Mouse (Mus musculus) forebrain, postnatal 0 days (tissue): Measurements from ENCODE around the gene Ugt2b35. TPM values are rescaled to one million over a fixed set of nuclear protein-coding genes. Genes with fewer than 3 reads are reported as not detected.

Experiments used
- ATAC-seq: fragments of 200-750 bp; cut with Nextera tagmentation; 2 replicates; pipeline ENCODE4 v1.8.0; 2017; ENCODE audit warnings: mild to moderate bottlenecking, moderate library complexity
- DNase-seq: peaks from one replicate; pipeline ENCODE4 v3.0.0-alpha.2; 2015
- H3K27ac ChIP-seq: fragments of 300-500 bp; sonication (generic); 2 replicates; pipeline ENCODE4 v1.5.1; 2014; ENCODE audit warnings: low read depth, mild to moderate bottlenecking, antibody characterized with exemption, low read length, moderate library complexity, mixed read lengths
- H3K27me3 ChIP-seq: fragments of 300-500 bp; sonication (generic); 2 replicates; pipeline ENCODE4 v1.6.1; 2014; ENCODE audit warnings: mild to moderate bottlenecking, low read length, mixed read lengths; ENCODE audit not compliant: insufficient read depth
- H3K36me3 ChIP-seq: fragments of 300-500 bp; sonication (generic); 2 replicates; pipeline ENCODE4 v1.6.1; 2014; ENCODE audit warnings: mild to moderate bottlenecking, moderate library complexity; ENCODE audit not compliant: insufficient read depth
- H3K4me1 ChIP-seq: fragments of 300-500 bp; sonication (generic); 2 replicates; pipeline ENCODE4 v1.6.1; 2014; ENCODE audit warnings: antibody characterized with exemption; ENCODE audit not compliant: insufficient read depth
- H3K4me2 ChIP-seq: fragments of 300-500 bp; sonication (generic); 2 replicates; pipeline ENCODE4 v1.6.1; 2014; ENCODE audit warnings: low read depth, mild to moderate bottlenecking, moderate library complexity
- H3K4me3 ChIP-seq: fragments of 300-500 bp; sonication (generic); 2 replicates; pipeline ENCODE4 v1.5.1; 2014; ENCODE audit warnings: low read depth, low read length, mixed read lengths
- H3K9ac ChIP-seq: fragments of 300-500 bp; sonication (generic); 2 replicates; pipeline ENCODE4 v1.6.1; 2014; ENCODE audit warnings: mild to moderate bottlenecking
- H3K9me3 ChIP-seq: fragments of 300-500 bp; sonication (generic); 2 replicates; pipeline ENCODE4 v1.6.1; 2016; ENCODE audit warnings: low read length
- CTCF ChIP-seq: sonication (generic); IDR thresholded peaks from 2 replicates; pipeline ENCODE4 v1.5.1; 2016; ENCODE audit warnings: antibody characterized with exemption, control low read depth, low read depth
- WGBS: fragments of 180-500 bp; shearing (Covaris S2); extraction: QIAGEN DNeasy Blood & Tissue Kit; methylation state at CpG from one replicate; pipeline ENCODE4 v1.1.7; 2014; 5-methylcytosine and 5-hydroxymethylcytosine counted together
- polyA plus RNA-seq: library from polyadenylated mRNA; unstranded; fragments of >200 nt; fragmentation: Nextera tagmentation; extraction: Ambion mirVana; gene quantifications from 2 replicates; pipeline ENCODE4 v1.2.1, GENCODE M21; 2015
- total RNA-seq: library from RNA; depleted of rRNA; stranded (reverse); fragments of >200 nt; gene quantifications from 2 replicates; pipeline ENCODE4 v1.2.3, GENCODE M21; 2014; rRNA removed

Ugt2b35 gene
- total and polyA plus RNA-seq, 2 experiments from 2014 or later, result not detected

- Histone ChIP-seq H3K4me1 (no peaks in the 10 kb centered on the region), H3K27me3 (no peaks in the 10 kb centered on the region), H3K4me2 (no peak overlapping the region), H3K36me3 (no peaks in the 10 kb centered on the region), H3K9me3 (no peaks in the 10 kb centered on the region), H3K27ac (no peak overlapping the region), H3K9ac (no peak overlapping the region), H3K4me3 (no peak overlapping the region)
- DNase-seq (no peak), ATAC-seq (no peak)
- TF ChIP-seq CTCF, result no peak
- WGBS, result 90% methylated on average over 3 of the region's 3 CpGs
Observed at GRCm38 (mm10) chr5:87027359-87027758, 26.7 kb downstream of the Ugt2b35 start.

GRCm38 (mm10) chr5:87030624-87031023 lies 30.0 kb downstream of the Ugt2b35 start:
- no peaks in the 10 kb centered on the region for H3K4me1 ChIP-seq
- DNase-seq (no peak), ATAC-seq (no peak)
- no peak overlapping the region for H3K27ac ChIP-seq
- H3K4me3 ChIP-seq, result no peak overlapping the region
- no peak overlapping the region for H3K4me2 ChIP-seq
- no peak overlapping the region for H3K9ac ChIP-seq
- H3K27me3 ChIP-seq, result no peaks in the 10 kb centered on the region
- 95% methylated on average over 1 of the region's 1 CpGs for WGBS
- no peaks in the 10 kb centered on the region for H3K36me3 ChIP-seq
- no peaks in the 10 kb centered on the region for H3K9me3 ChIP-seq
- TF ChIP-seq CTCF, result no peak

Other genes with a start within 250 kb of the Ugt2b35 start
- 59.5 and 81.8 TPM in 2 replicates for gene Ythdc1, start 196.6 kb upstream of the Ugt2b35 start, total RNA-seq
- 20.6 and 28.3 TPM in 2 replicates for gene Ythdc1, start 196.6 kb upstream of the Ugt2b35 start, polyA plus RNA-seq
- not detected in 2 replicates for gene Ugt2b34, start 93.9 kb upstream of the Ugt2b35 start, total RNA-seq
- not detected in 2 replicates for gene Ugt2b34, start 93.9 kb upstream of the Ugt2b35 start, polyA plus RNA-seq
- not detected in 2 replicates for gene Ugt2b1, start 74.3 kb upstream of the Ugt2b35 start, total RNA-seq
- gene Ugt2b1, start 74.3 kb upstream of the Ugt2b35 start, polyA plus RNA-seq, result not detected in 2 replicates
- not detected in 2 replicates for gene Ugt2b36, start 91.7 kb downstream of the Ugt2b35 start, total RNA-seq
- not detected in 2 replicates for gene Ugt2b36, start 91.7 kb downstream of the Ugt2b35 start, polyA plus RNA-seq
- not detected in 2 replicates for gene Ugt2b5, start 139.5 kb downstream of the Ugt2b35 start, total RNA-seq
- gene Ugt2b5, start 139.5 kb downstream of the Ugt2b35 start, polyA plus RNA-seq, result not detected in 2 replicates